Mouse (Mus musculus) bone marrow, adult 2 months (tissue): ENCODE measurements around the gene Gm11564. TPM values are rescaled to one million over a fixed set of nuclear protein-coding genes. Genes with fewer than 3 reads are reported as not detected.
"Not testable (repeated sequence)": the region's sequence is repeated elsewhere in the genome, so short reads cannot be mapped to it uniquely, and the experiment has no call there.

Experiments
- H3K27ac ChIP-seq: fragments of 200-500 bp; 2 replicates; pipeline ENCODE4 v1.5.1; 2012; ENCODE audit warnings: low read depth, mild to moderate bottlenecking, control low read depth, inconsistent platforms, low read length; ENCODE audit not compliant: control insufficient read depth, poor library complexity, insufficient read depth
- H3K4me1 ChIP-seq: fragments of 200-500 bp; 2 replicates; pipeline ENCODE4 v1.6.1; 2011; ENCODE audit warnings: low read length; ENCODE audit not compliant: control insufficient read depth, insufficient read depth
- H3K4me3 ChIP-seq: fragments of 200-500 bp; replicated peaks from 2 replicates; pipeline ENCODE3; 2011; ENCODE audit warnings: mild to moderate bottlenecking, low read depth, low read length, control low read depth; ENCODE audit not compliant: control insufficient read depth
- CTCF ChIP-seq: fragments of 200-500 bp; IDR thresholded peaks from 2 replicates; pipeline ENCODE4 v1.5.1; 2011; ENCODE audit warnings: low read length, control low read depth; ENCODE audit not compliant: control insufficient read depth, insufficient read depth
- POLR2A ChIP-seq: fragments of 200-500 bp; IDR thresholded peaks from 2 replicates; pipeline ENCODE4 v1.6.1; 2011; ENCODE audit warnings: low read depth, mild to moderate bottlenecking, control low read depth, low read length, borderline replicate concordance; ENCODE audit not compliant: control insufficient read depth
- WGBS: fragments of 180-500 bp; shearing (Covaris S2); methylation state at CpG from one replicate; pipeline ENCODE4 v1.1.7; 2018; 5-methylcytosine and 5-hydroxymethylcytosine counted together
- polyA plus RNA-seq: library from polyadenylated mRNA; stranded (reverse); fragments of >200 nt; gene quantifications from 2 replicates; pipeline ENCODE4 v1.2.4, GENCODE M21; 2011; ENCODE audit warnings: low replicate concordance; ENCODE audit not compliant: missing spikeins, insufficient read depth, insufficient read length

The Gm11564 gene
- polyA plus RNA-seq, 1 experiment = not detected

DNA sequence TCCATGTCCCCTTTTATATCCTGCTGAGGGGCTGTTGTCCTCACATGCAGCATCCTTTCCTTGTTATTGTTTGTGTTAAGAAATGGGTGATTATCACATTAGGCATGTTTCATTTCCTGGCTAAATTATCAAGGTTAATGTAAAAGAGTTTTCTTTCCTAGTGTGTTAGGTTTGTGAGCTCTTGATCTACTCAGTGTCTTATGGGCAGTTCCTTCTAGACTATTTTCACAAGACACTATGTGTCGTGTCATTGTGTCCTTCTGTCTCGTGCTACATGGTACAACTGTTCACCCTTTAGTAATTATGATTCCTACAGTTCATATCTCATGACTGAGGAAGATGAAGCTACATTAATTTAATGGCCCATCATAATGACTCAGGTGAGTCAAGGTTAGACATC lies 22.1 kb downstream of the Gm11564 start, which contains the start of gene Gm11596:
TSS of gene Gm11596 (minus strand) at position 101 of the 400 bp plus-strand sequence.
- WGBS = 66% methylated on average over 2 of the region's 2 CpGs
- TF ChIP-seq CTCF (no peak), POLR2A (no peak)
- Histone ChIP-seq H3K4me1 (no peaks in the 10 kb centered on the region), H3K4me3 (no peak within 1 kb of the TSS), H3K27ac (no peak within 1 kb of the TSS)

- not testable (repeated sequence) for H3K4me1 ChIP-seq, H3K4me3 ChIP-seq, H3K27ac ChIP-seq
Measured at GRCm38 (mm10) chr11:99784900-99785299, 30.6 kb downstream of the Gm11564 start, which contains the start of gene Krtap4-9. Krtap4-9 (plus strand) TSS chr11:99785200.

DNA sequence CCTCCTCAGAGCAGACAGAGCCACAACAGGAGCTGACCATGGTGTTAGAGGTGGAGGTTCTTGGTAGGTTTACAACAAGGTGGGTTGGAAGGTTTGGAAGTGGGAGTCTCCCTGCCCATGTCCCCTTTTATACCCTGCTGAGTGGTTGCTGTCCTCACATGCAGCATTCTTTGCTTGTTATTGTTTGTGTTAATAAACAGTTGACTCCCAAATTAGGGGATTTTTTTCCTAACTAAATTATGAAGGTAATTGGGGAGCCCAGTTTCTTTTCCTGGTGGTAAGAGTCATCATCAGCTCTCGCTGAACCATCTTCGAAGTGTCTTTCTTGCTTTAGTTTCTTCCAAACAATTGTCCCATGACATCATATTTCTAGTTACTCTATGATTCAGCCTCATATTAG lies 34.9 kb downstream of the Gm11564 start, which contains the start of gene Krtap4-8:
TSS of gene Krtap4-8 (minus strand) at position 101 of the 400 bp plus-strand sequence.
- no peaks in the 10 kb centered on the region for H3K4me1 ChIP-seq
- no peak for TF ChIP-seq POLR2A
- TF ChIP-seq CTCF = no peak
- 87% methylated on average over 2 of the region's 2 CpGs for WGBS
- H3K27ac ChIP-seq = no peak within 1 kb of the TSS
- no peak within 1 kb of the TSS for H3K4me3 ChIP-seq

DNA sequence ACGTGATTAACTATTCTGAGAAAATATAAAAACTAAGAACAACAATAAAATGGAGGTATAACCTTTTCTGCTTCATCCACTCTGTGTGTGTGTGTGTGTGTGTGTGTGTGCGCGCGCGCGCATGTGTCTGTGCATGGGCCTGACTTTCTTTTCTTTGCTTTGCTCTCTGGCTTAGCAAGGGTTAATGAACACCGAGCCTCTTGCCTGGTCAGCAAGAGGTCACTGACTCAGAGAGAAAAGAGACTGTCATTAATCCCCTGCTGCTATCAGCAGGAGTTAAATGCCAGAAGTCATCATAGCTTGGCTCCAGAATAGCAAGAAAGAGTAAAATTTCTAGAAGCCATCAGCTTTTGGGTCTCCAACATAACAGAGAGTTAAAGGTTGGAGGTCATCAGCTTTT lies 37.1 kb downstream of the Gm11564 start:
- Histone ChIP-seq H3K4me3 (no peak overlapping the region), H3K27ac (no peak overlapping the region), H3K4me1 (no peaks in the 10 kb centered on the region)
- 72% methylated on average over 7 of the region's 7 CpGs for WGBS
- TF ChIP-seq CTCF (no peak), POLR2A (no peak)

DNA sequence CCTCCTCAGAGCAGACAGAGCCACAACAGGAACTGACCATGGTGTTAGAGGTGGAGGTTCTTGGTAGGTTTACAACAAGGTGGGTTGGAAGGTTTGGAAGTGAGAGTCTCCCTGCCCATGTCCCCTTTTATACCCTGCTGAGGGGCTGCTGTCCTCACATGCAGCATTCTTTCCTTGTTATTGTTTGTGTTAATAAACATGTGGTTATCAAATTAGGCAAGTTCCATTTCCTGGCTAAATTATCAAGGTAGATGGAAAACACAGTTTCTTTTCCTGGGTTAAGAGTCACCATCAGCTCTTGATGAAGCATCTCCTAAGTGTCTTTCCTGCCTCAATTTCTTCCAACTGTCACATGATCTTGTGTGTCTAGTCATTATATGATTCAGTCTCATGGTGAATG lies 42.7 kb downstream of the Gm11564 start, which contains the start of gene Gm11595:
TSS of gene Gm11595 (minus strand) at position 101 of the 400 bp plus-strand sequence.
- not testable (repeated sequence) for H3K4me1 ChIP-seq, H3K27ac ChIP-seq, H3K4me3 ChIP-seq

GRCm38 (mm10) chr11:99768410-99768809 lies 47.1 kb downstream of the Gm11564 start:
- TF ChIP-seq POLR2A (no peak), CTCF (no peak)
- WGBS = 62% methylated on average over 2 of the region's 2 CpGs
- H3K4me1 ChIP-seq = no peaks in the 10 kb centered on the region

More at GRCm38 (mm10) chr11:99768410-99768809, 47.1 kb downstream of the Gm11564 start:
- Histone ChIP-seq H3K27ac (no peak overlapping the region), H3K4me3 (no peak overlapping the region)

Other genes with a start within 250 kb of the Gm11564 start
- not detected in 2 replicates for gene Krtap3-1, start 249.0 kb downstream of the Gm11564 start, polyA plus RNA-seq
- gene Krtap1-5, start 234.7 kb downstream of the Gm11564 start, polyA plus RNA-seq = 1.5 TPM in 1 of 2 replicates, not detected in the other
- gene Krtap1-4, start 232.0 kb downstream of the Gm11564 start, polyA plus RNA-seq = not detected in 2 replicates
- gene Krtap1-3, start 224.3 kb downstream of the Gm11564 start, polyA plus RNA-seq = not detected in 2 replicates
- gene Krtap9-3, start 217.6 kb downstream of the Gm11564 start, polyA plus RNA-seq = not detected in 2 replicates
- gene Gm11938, start 212.4 kb downstream of the Gm11564 start, polyA plus RNA-seq = not detected in 2 replicates
- not detected in 2 replicates for gene Gm11937, start 205.5 kb downstream of the Gm11564 start, polyA plus RNA-seq
- gene Krtap2-4, start 200.8 kb downstream of the Gm11564 start, polyA plus RNA-seq = not detected in 2 replicates
- not detected in 2 replicates for gene Gm11562, start 195.2 kb downstream of the Gm11564 start, polyA plus RNA-seq
- not detected in 2 replicates for gene Krtap4-1, start 187.4 kb downstream of the Gm11564 start, polyA plus RNA-seq
- gene Krtap4-2, start 180.6 kb downstream of the Gm11564 start, polyA plus RNA-seq = not detected in 2 replicates
- gene Krtap4-7, start 171.6 kb downstream of the Gm11564 start, polyA plus RNA-seq = not detected in 2 replicates
- gene Gm11555, start 165.4 kb downstream of the Gm11564 start, polyA plus RNA-seq = not detected in 2 replicates
- gene Gm11563, start 156.7 kb downstream of the Gm11564 start, polyA plus RNA-seq = not detected in 2 replicates
- gene Krtap4-6, start 149.7 kb downstream of the Gm11564 start, polyA plus RNA-seq = not detected in 2 replicates
- not detected in 2 replicates for gene Gm14190, start 124.9 kb downstream of the Gm11564 start, polyA plus RNA-seq
- gene Gm14180, start 81.4 kb downstream of the Gm11564 start, polyA plus RNA-seq = not detected in 2 replicates
- gene Gm11595, start 42.8 kb downstream of the Gm11564 start, polyA plus RNA-seq = not detected in 2 replicates
- gene Krtap4-8, start 35.0 kb downstream of the Gm11564 start, polyA plus RNA-seq = not detected in 2 replicates
- not detected in 2 replicates for gene Krtap4-9, start 30.5 kb downstream of the Gm11564 start, polyA plus RNA-seq
- not detected in 2 replicates for gene Gm11596, start 22.2 kb downstream of the Gm11564 start, polyA plus RNA-seq
- gene Gm11569, start 16.7 kb downstream of the Gm11564 start, polyA plus RNA-seq = not detected in 2 replicates
- not detected in 2 replicates for gene Gm11554, start 11.2 kb downstream of the Gm11564 start, polyA plus RNA-seq
- not detected in 2 replicates for gene Krtap4-13, start 5.8 kb downstream of the Gm11564 start, polyA plus RNA-seq
- not detected in 2 replicates for gene 2300003K06Rik, start 22.4 kb upstream of the Gm11564 start, polyA plus RNA-seq
- not detected in 2 replicates for gene Krtap4-16, start 35.9 kb upstream of the Gm11564 start, polyA plus RNA-seq
- not detected in 2 replicates for gene Gm11568, start 42.3 kb upstream of the Gm11564 start, polyA plus RNA-seq
- not detected in 2 replicates for gene Gm11559, start 48.8 kb upstream of the Gm11564 start, polyA plus RNA-seq
- not detected in 2 replicates for gene Krtap9-1, start 57.7 kb upstream of the Gm11564 start, polyA plus RNA-seq
- gene Gm11567, start 63.5 kb upstream of the Gm11564 start, polyA plus RNA-seq = not detected in 2 replicates
- not detected in 2 replicates for gene Krtap31-1, start 92.3 kb upstream of the Gm11564 start, polyA plus RNA-seq
- gene Gm11565, start 99.1 kb upstream of the Gm11564 start, polyA plus RNA-seq = not detected in 2 replicates
- gene Krtap31-2, start 120.6 kb upstream of the Gm11564 start, polyA plus RNA-seq = not detected in 2 replicates
- not detected in 2 replicates for gene Krtap9-5, start 132.8 kb upstream of the Gm11564 start, polyA plus RNA-seq
- gene Krtap29-1, start 163.4 kb upstream of the Gm11564 start, polyA plus RNA-seq = not detected in 2 replicates
- not detected in 2 replicates for gene Krtap16-1, start 170.9 kb upstream of the Gm11564 start, polyA plus RNA-seq
- gene Krtap17-1, start 178.3 kb upstream of the Gm11564 start, polyA plus RNA-seq = not detected in 2 replicates
- not detected in 2 replicates for gene Krt33a, start 200.5 kb upstream of the Gm11564 start, polyA plus RNA-seq
- not detected in 2 replicates for gene Krt33b, start 214.2 kb upstream of the Gm11564 start, polyA plus RNA-seq
- gene Krt34, start 225.9 kb upstream of the Gm11564 start, polyA plus RNA-seq = not detected in 2 replicates
- not detected in 2 replicates for gene Krt31, start 234.9 kb upstream of the Gm11564 start, polyA plus RNA-seq